Mouse (Mus musculus): ENCODE results near the gene Tbc1d17.

Tbc1d17 gene

DNA sequence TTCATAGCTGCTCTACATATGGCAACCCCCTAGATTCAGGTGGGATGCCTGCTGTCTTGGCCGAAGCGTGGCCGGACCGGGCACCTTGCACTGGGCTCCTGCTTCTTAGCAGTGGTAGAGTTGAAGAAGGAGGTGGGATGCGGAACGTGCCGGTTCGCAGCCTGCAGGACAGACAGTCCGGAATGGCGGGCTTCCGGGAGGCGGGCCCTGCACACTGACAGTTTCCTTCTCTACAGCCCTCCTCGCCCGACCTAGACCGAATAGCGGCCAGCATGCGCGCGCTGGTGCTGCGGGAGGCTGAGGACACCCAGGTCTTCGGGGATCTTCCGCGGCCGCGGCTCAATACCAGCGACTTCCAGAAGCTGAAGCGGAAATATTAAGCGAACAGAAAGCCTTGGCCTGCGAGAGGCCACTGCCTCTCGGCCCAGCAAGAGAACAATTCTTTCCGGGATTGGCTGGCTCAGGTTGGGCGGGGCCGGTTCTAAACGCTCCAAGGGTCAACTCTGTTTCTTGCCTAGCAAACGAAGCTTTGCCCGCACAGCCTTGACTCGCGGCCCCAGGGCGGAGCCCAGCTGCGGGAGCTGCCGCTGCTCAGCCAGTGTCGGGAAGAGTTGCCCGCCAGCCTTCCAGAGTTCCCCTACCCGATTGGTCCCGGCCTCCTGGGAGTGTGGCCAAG is 5.6 kb upstream of the Tbc1d17 start:
- DNase-seq (ENCODE audit: extremely low read depth, low read depth, low spot score): no peak

DNA sequence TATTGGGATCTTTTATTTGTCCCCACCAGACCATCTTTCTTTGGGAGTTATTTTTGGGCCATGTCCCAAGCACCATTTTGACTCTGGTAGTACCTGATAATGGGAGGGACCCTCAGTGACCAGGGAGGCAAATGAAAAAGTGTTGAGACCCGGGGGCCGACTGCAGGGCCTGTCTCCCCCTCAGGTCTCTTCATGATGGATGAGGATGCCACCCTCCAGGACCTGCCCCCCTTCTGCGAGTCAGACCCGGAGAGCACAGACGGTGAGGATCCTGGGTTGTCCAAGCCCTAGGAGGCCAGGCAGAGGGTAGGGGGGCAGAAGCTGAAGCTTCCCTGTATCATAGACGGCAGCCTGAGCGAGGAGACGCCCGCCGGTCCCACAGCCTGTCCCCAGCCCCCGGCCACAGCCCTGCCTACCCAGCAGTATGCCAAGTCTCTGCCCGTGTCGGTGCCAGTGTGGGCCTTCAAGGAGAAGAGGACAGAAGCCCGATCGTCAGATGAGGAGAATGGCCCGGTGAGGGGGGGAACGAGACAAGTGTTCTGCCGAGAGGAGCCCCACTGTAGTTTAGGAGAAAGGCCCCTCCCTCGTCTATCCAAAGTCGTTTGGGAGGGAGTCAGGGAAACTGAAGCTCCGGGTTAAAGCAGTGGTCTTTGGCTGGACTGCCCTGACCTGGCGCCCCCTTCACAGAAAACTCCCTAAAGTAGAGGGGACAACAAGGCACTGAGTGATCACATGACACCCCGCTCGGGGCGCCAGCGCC is 4.9 kb upstream of the Tbc1d17 start:
- no peak for DNase-seq (ENCODE audit: extremely low read depth, low read depth, low spot score)

DNA sequence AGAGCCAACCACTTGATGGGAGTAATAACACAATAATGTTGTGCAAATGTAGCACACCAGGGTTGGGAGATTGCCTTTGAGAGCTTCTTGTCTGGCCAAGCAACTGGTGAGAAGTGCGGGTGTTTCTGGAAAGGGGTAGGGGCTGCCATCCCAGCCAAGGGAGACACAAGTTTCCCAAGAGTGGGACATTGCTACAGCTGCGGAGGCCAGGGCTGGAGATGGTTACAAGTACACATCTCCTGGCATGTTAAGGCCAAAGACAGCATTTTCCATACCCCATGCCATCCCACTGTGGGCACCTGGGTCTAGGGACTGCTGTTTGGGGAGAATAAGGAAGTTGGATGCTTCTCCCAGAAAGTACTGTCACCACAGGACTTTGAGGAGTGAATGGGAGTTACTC is 4.2 kb upstream of the Tbc1d17 start:
- DNase-seq (ENCODE audit: extremely low read depth, low read depth, low spot score): no peak

DNA sequence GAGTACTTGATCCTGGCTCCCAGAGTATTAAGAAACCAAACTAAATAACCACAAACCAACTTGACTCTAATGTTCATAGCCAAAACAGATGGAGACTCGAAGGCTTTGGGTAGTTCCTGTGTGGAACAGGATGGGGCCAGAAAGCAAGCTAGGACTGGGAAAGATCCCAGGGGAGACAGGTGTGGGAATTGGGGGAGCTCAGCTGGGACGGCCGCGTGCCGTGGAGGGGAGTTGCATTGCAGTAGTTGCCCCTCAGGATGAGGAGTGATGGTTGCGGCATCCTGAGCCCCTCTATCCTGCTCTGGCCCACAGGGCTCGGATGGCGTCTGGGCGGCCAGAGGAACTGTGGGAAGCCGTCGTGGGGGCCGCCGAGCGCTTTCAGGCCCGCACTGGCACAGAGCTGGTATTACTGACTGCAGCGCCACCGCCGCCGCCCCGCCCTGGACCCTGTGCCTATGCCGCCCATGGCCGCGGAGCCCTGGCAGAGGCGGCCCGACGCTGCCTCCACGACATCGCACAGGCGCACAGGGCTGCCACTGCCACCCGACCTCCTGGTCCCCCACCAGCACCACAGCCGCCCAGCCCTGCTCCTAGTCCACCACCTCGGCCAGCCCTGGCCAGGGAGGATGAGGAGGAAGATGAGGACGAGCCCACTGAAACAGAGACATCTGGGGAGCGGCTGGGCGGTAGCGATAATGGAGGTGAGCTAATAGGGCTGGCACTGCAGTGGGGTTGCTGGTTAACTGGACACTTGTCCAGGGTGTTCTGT is 3.6 kb upstream of the Tbc1d17 start:
- no peak for DNase-seq (ENCODE audit: extremely low read depth, low read depth, low spot score)

DNA sequence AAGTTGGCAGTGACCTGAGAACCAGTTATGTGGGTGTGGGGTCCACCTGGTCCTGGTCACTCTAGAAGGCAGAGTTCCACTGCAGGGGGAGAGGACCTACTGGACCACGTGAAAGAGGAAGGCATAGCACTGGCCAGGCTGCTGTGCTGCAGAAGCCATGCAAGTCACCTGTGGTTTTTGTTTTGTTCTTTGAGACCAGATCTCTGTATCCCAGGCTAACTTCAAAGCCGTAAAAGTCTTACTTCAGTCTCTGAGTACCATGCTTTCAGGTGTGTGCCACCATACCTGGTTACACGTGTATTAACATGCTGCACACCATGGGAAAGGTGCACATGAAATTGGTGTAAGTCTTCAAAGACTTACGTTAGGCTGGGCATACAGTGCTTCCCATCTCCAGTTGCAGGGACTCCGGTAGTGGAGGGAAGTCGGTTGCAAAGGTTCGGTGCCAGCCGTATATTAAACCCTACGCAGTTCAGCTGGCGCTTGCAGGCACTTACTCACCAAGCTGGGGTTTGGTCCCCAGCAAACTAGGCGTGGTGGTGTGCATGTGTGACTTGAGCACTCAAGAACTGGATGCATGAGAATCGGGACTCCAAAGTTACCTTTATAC is 2.9 kb upstream of the Tbc1d17 start:
- no peak for DNase-seq (ENCODE audit: extremely low read depth, low read depth, low spot score)

DNA sequence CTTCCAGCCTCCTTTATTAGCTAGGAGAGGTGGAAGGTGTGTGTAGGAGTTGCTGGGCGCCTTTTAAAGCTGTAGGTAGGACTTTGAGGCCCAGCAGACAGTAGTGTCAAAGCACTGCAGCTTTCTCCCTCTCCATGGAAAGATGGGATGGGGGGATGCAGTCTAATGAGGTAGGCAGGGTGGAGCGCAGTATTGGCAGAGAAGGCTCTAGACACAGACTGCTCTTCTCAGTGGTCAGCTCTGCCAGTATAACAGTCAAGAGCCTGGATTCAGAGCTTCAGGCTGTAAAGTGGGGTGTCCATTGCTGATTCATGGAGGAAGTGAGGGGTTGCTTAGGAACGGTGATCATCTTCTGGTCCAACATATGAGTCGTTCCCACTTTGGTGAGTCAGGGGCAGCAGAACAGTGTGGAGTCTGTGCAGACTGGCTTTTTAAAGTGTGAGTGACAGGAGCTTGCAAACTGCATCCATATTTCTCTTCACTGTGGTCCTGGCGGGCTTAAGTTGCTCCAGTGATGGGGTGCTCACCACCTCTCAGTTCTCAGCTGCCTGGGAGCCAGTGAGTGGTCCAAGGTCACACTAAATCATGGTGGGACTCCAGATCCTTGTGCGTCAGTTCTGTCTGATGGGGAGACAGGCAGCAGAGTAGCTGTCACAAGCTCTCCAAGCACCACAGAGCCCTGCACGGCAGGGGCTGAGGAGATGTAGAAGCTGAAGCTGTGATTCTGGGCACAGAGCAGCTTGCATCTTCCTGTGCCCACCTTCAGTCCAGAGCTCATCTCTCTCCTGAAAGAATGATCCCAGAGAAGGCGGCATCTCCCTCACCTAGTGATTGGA is 2.1 kb upstream of the Tbc1d17 start:
- no peak for DNase-seq (ENCODE audit: extremely low read depth, low read depth, low spot score)

DNA sequence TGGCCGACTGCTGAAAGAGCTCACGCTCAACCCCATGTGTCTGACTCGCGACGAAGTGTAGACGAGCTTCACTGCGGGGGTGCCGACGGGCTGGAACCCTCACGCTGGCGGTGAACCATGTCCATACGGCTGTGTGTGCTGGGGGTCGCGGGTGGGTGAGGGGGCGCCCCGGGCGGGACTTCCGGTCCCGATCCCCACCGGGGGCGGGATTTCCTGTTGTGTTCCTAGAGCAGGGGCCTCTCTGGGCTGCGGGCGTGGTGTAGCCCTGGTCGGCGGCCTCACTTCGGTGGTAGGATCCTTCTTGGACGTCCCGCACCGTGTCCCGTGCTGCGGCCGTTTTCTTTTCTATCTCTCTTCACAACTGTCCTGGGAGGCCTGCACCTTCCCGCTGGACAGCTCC is 1.3 kb upstream of the Tbc1d17 start:
- no peak for DNase-seq (ENCODE audit: extremely low read depth, low read depth, low spot score)

DNA sequence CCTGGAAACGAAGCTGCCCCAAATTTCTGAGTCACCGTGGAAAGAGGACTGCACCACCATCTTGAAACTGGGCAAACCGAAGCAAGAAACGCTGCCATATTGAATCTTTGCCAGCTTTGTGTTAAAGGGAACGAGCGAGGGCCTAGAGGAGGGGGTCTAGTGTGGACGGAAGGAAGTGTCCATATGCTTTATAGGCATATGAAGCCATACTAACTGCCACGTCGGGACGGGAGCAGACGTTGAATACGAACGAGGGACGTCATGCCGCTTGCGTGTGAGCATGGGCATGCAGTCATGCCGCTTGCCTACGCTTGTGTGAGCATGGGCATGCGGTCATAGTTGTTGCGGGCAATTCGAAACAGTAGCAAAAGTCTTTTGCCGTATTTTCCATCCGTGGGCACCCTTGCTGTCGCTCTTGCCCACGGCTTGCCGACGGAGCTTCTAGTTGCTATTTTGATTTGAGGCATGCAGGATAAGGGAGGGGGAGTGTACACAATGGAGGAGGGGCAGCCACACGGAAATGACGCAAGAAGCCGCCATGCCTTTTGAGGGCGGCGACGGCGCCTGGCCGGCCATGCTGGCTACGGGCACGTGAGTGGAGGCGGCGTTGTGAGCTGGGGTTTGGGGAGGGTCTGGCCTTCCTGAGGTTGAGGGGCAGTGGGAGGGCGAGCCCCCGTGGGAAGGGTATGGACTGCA is 685 bp upstream of the Tbc1d17 start:
- peak; percentile 78 for DNase-seq (ENCODE audit: extremely low read depth, low read depth, low spot score)

DNA sequence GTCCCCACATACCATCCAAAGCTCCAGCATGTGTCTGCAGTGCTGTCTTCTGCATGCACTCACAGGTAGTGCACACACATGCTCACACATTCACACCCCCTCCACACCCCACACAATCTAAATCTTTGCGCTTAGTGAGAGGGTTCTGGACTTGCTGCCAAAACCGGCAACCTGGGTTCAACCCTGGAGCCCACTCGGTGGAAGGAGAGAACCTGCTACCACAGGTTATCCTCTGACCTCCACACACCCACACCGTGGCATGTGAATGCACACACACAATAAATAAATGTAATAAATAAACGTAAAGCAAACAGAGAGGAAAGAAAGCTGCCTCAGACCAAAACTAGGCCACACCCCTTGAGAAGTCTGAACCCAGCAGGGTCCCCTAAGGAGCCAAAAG is 1.1 kb downstream of the Tbc1d17 start:
- no peak for DNase-seq (ENCODE audit: extremely low read depth, low read depth, low spot score)

DNA sequence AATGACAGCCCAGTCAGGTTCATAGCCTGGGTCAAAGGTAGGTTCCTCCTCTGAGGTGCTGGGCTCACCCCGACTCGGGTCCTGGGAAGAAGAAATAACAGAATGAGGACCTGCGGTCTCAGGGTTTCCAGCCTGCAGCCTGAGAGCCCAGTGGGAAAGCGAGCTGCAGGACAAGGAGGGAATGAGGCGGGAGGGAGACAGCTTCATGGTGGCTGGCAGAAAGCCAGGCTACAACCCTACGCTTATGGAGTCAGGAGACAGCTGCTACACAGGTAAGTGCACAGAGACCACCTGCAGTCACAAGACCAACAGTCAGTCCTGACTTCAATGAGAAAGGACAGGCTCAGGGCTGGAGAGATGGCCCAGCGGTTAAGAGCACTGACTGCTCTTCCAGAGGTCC is 2.1 kb downstream of the Tbc1d17 start:
- DNase-seq (ENCODE audit: extremely low read depth, low read depth, low spot score): no peak

DNA sequence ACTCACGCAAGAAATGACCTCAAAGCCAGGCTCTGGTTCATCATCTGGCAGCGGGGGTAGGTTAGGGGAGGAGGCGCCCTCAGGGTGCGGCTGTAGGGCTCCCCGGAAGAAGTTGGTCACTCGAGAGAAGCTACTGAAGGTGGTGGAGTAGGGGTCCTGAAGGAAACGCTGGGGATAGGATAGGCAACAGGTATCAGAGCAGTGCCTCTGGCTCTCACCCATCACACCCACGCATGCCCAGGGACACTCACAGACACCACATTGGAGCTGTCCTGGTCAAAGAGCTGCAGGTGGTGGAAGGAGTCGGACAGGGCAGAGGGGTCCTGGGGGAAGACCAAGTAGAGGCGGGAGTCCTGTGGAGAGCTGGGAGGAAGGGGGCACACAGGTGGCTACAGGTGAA is 3.9 kb downstream of the Tbc1d17 start:
- DNase-seq (ENCODE audit: extremely low read depth, low read depth, low spot score): no peak

DNA sequence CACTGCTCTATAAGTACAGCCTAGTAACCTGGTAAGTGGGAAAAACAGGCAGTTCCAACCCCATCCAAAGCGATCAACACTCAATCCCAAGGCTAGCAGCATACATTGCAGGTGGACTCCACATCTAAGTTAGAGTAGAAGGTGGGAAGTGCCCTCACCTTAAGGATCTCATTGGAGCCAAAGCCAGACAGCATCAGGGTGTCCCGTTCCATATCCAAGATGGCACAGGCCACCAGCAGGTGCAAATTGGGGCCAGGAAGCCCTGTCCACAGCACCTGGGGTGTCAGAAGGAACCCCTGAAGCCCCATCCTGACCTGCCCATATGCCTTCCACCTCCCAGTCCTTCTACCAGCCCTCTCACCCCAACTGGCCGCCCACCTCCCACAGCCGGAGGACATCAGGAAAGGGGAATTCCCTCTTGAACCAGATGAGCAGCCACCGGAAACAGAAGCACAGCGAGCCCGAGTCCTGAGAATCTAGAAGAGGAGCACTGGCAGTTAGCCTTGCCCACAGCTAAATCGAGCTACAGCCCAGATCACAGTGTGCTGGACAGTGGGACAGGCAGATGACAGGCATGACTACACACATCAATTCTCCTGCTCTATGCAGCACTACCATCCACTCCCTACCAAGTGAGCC is 6.9 kb downstream of the Tbc1d17 start:
- DNase-seq (ENCODE audit: extremely low read depth, low read depth, low spot score): no peak

DNA sequence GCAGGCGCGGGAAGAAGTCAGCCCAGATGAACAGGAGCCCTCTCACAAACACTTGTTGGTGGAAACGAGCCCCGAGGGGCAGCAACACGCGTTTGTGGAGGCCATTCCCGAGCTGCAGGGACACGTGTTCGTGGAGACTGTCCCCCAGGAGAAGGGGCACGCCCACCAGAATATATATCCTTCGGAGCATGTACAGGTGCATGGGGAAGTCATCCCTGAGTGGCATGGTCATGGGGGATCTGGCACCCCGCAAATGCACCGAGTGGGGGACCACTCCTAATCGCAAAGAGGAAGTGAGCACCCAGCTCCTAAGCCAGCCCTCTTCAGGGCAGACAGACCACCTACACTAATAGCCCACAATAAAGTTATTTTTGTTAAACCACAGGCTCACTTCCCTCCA is 8.5 kb downstream of the Tbc1d17 start:
- no peak for DNase-seq (ENCODE audit: extremely low read depth, low read depth, low spot score)

DNA sequence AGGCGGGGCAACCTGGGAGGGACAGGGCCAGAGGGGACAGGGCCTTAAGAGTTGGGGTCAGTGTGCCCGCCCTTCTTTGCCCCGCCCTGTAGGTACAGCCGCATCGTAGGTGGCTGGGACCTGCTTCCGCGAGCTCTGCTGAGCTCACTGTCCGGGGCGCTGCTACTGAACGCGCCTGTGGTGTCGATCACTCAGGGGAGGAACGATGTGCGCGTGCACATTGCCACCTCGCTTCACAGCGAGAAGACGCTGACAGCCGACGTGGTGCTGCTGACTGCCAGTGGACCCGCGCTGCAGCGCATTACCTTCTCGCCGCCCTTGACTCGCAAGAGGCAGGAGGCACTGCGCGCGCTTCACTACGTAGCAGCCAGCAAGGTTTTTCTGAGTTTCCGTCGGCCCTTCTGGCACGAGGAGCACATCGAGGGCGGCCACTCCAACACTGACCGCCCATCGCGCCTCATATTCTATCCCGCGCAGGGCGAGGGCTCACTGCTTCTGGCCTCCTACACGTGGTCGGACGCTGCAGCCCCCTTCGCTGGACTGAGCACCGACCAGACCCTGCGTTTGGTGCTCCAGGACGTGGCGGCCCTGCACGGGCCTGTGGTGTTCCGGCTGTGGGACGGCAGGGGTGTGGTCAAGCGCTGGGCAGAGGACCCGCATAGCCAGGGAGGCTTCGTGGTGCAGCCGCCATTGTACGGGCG is 9.2 kb downstream of the Tbc1d17 start:
- no peak for DNase-seq (ENCODE audit: extremely low read depth, low read depth, low spot score)

DNA sequence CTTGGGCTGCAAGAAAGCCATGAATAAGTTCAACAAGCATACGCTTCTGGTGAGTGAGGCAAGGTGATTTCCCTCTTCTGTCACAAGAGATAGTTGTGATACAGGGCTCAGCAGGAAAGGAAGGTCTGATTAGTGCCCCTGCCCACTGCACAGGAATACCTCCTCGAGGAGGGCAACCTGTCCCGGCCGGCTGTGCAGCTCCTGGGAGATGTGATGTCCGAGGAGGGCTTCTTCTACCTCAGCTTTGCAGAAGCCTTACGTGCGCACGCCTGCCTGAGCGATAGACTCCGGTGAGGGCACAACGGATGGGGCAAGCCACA is 9.7 kb downstream of the Tbc1d17 start:
- DNase-seq (ENCODE audit: extremely low read depth, low read depth, low spot score): no peak

DNA sequence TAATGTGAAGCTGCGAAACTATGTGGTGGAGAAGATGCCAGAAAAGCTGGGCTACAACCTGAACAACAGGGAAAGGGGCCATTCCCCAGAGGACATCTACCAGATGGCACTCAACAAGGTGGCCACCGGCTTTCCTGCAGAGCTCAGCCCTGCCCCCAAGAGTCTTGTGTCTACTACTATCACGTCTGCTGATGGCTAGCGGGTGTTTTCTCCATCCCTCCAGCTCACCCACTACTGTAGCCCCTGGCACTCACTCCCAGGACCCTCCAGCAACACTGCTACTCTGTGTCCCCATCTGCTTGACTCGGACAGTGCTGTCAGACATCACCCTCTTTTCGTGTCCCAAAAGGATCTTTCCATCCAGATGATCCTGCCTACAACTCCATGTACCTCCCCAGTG is 10.8 kb downstream of the Tbc1d17 start:
- no peak for DNase-seq (ENCODE audit: extremely low read depth, low read depth, low spot score)

DNA sequence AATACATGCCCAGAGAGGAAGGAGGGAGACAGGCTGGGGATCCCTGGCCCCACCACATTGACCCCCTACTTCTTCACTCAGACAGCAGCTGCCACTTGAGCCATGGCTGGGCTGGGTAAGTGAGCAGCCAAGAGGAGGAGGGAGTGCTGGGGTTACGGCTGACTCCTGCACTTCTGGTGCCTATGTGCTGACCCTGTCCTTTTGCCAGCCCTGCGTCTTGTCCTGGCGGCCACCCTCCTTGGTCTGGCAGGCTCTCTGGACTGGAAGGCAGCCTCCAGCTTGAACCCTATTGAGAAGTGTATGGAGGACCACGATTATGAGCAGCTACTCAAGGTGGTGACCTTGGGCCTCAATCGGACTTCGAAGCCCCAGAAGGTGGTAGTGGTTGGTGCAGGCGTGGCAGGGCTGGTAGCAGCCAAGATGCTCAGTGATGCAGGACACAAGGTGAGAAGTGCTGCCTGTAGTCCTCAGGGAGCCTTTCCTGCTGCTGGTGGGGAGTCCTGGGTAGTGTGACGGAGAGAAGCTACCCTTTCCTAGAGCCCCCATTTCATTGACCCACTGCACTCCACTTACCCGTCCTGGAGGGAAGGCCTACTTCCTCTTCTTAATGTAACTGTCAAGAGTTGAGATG is 12.3 kb downstream of the Tbc1d17 start:
- DNase-seq (ENCODE audit: extremely low read depth, low read depth, low spot score): no peak

DNA sequence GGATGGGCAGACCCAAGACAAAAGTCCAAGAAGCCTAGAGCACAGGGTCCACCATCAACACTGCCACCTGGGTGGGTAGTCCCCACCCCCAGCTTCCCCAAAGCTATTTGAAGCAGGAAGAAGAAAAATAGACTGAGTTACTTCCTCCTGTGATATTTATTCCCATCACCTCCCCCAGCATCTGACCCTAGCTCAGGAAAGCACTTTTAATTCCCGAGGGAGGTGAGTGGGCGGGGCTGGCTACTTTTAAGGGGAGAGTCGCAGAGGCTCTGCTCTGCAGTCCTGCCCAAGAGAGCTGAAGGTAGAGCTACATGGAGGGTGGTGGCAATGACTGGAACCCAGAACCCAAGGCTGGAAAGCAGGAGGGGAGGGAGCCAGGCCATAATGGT is 12.9 kb downstream of the Tbc1d17 start:
- no peak for DNase-seq (ENCODE audit: extremely low read depth, low read depth, low spot score)

All from fat pad, adult 2 months (tissue).